Mouse (Mus musculus) liver, embryonic 16.5 days (tissue): Measurements from ENCODE around the gene Itga2. TPM values are rescaled to one million over a fixed set of nuclear protein-coding genes. Genes with fewer than 3 reads are reported as not detected.

Source experiments
- ATAC-seq: fragments of 200-750 bp; cut with Nextera tagmentation; 2 replicates; pipeline ENCODE4 v1.8.0; 2017; ENCODE audit warnings: low read depth, mild to moderate bottlenecking, moderate number of reproducible peaks, moderate library complexity
- H3K27ac ChIP-seq: fragments of 300-500 bp; sonication (generic); 2 replicates; pipeline ENCODE4 v1.5.1; 2014; ENCODE audit warnings: mild to moderate bottlenecking, low read length
- H3K27me3 ChIP-seq: fragments of 300-500 bp; sonication (generic); 2 replicates; pipeline ENCODE4 v1.6.1; 2014; ENCODE audit warnings: low read depth, low read length, mixed read lengths; ENCODE audit not compliant: control insufficient read depth, insufficient read depth
- H3K36me3 ChIP-seq: fragments of 300-500 bp; sonication (generic); 2 replicates; pipeline ENCODE4 v1.6.1; 2014; ENCODE audit warnings: mild to moderate bottlenecking; ENCODE audit not compliant: control insufficient read depth, insufficient read depth
- H3K4me1 ChIP-seq: fragments of 300-500 bp; sonication (generic); 2 replicates; pipeline ENCODE4 v1.6.1; 2014; ENCODE audit warnings: low read depth, low read length, mixed read lengths; ENCODE audit not compliant: control insufficient read depth
- H3K4me2 ChIP-seq: fragments of 300-500 bp; sonication (generic); 2 replicates; pipeline ENCODE4 v1.6.1; 2014; ENCODE audit warnings: low read depth, low read length, mixed read lengths
- H3K4me3 ChIP-seq: fragments of 300-500 bp; sonication (generic); 2 replicates; pipeline ENCODE4 v1.5.1; 2014; ENCODE audit warnings: low read depth, mild to moderate bottlenecking, low read length
- H3K9ac ChIP-seq: fragments of 300-500 bp; sonication (generic); 2 replicates; pipeline ENCODE4 v1.6.1; 2014; ENCODE audit warnings: low read depth, low read length
- H3K9me3 ChIP-seq: fragments of 300-500 bp; sonication (generic); replicated peaks from 2 replicates; pipeline ENCODE4 v1.6.1; 2016; ENCODE audit warnings: low read length; ENCODE audit not compliant: control insufficient read depth
- WGBS: fragments of 180-500 bp; shearing (Covaris S2); extraction: QIAGEN DNeasy Blood & Tissue Kit; methylation state at CpG from one replicate; pipeline ENCODE4 v1.1.7; 2014; ENCODE audit not compliant: insufficient replicate concordance; 5-methylcytosine and 5-hydroxymethylcytosine counted together
- polyA plus RNA-seq: library from polyadenylated mRNA; unstranded; fragments of >200 nt; fragmentation: Nextera tagmentation; extraction: Ambion mirVana; gene quantifications from 2 replicates; pipeline ENCODE4 v1.2.1, GENCODE M21; 2015

Gene Itga2
- polyA plus RNA-seq, 1 experiment from 2014 or later, result 0.99 TPM

- no peak for ATAC-seq
- Histone ChIP-seq H3K36me3 (no peaks in the 10 kb centered on the region), H3K27me3 (no peaks in the 10 kb centered on the region), H3K4me3 (no peak overlapping the region), H3K4me1 (no peaks in the 10 kb centered on the region), H3K9ac (no peak overlapping the region), H3K4me2 (no peak overlapping the region), H3K27ac (no peak overlapping the region), H3K9me3 (no peaks in the 10 kb centered on the region)
- 57% methylated on average over 7 of the region's 7 CpGs for WGBS
Measured at GRCm38 (mm10) chr13:114856269-114856627, 75.7 kb downstream of the Itga2 start.

GRCm38 (mm10) chr13:114855573-114856268 is 76.2 kb downstream of the Itga2 start:
- WGBS, result 47% methylated on average over 15 of the region's 15 CpGs
- no peaks in the 10 kb centered on the region for H3K4me1 ChIP-seq
- H3K4me3 ChIP-seq, result no peak overlapping the region
- ATAC-seq, result no peak
- H3K4me2 ChIP-seq, result no peak overlapping the region
- no peaks in the 10 kb centered on the region for H3K36me3 ChIP-seq
- H3K9me3 ChIP-seq, result no peaks in the 10 kb centered on the region
- H3K27me3 ChIP-seq, result no peaks in the 10 kb centered on the region
- no peak overlapping the region for H3K27ac ChIP-seq
- H3K9ac ChIP-seq, result no peak overlapping the region

- 55% methylated on average over 3 of the region's 3 CpGs for WGBS
- no peak overlapping the region for H3K27ac ChIP-seq
Measured at GRCm38 (mm10) chr13:114854428-114854827, 77.5 kb downstream of the Itga2 start.

DNA sequence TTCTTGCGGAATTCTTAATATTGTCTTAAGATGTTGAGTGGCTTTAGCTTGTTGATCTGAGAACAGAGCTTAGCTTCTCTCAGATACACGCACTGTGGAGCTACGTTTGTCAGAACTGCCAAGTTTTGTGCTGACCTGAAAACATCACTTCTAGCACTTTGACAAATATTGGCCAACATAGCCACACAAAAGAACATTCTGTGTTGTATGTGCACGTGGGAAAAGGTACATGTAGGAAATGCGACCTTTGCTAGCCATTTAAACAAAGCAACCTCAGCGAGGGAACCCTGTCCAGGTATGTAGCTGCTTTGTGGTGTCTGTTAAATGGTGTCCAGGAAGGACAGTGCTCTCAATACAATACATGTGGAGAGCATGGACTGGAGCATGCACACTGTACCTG is 77.9 kb downstream of the Itga2 start:
- H3K27me3 ChIP-seq, result no peaks in the 10 kb centered on the region
- H3K4me2 ChIP-seq, result no peak overlapping the region
- H3K4me1 ChIP-seq, result no peaks in the 10 kb centered on the region
- 65% methylated on average over 6 of the region's 6 CpGs for WGBS
- peak; percentile 27; the same call in 1 of the 2 replicates for ATAC-seq
- no peak overlapping the region for H3K4me3 ChIP-seq
- H3K36me3 ChIP-seq, result no peaks in the 10 kb centered on the region
- no peak overlapping the region for H3K9ac ChIP-seq
- H3K9me3 ChIP-seq, result no peaks in the 10 kb centered on the region
- H3K27ac ChIP-seq, result no peak overlapping the region

More at GRCm38 (mm10) chr13:114854428-114854827, 77.5 kb downstream of the Itga2 start:
- Histone ChIP-seq H3K4me3 (no peak overlapping the region), H3K4me2 (no peak overlapping the region), H3K9ac (no peak overlapping the region), H3K4me1 (no peaks in the 10 kb centered on the region), H3K36me3 (no peaks in the 10 kb centered on the region), H3K27me3 (no peaks in the 10 kb centered on the region), H3K9me3 (no peaks in the 10 kb centered on the region)
- no peak for ATAC-seq

GRCm38 (mm10) chr13:114853152-114853551 is 78.7 kb downstream of the Itga2 start:
- Histone ChIP-seq H3K9me3 (no peaks in the 10 kb centered on the region), H3K9ac (no peak overlapping the region), H3K27ac (no peak overlapping the region), H3K4me3 (no peak overlapping the region), H3K4me2 (no peak overlapping the region), H3K27me3 (no peaks in the 10 kb centered on the region), H3K4me1 (no peaks in the 10 kb centered on the region), H3K36me3 (no peaks in the 10 kb centered on the region)
- WGBS, result 55% methylated on average over 2 of the region's 2 CpGs
- no peak for ATAC-seq

GRCm38 (mm10) chr13:114852264-114853111 is 79.4 kb downstream of the Itga2 start:
- H3K27ac ChIP-seq, result no peak overlapping the region
- no peak for ATAC-seq

GRCm38 (mm10) chr13:114848945-114849344 is 83.0 kb downstream of the Itga2 start:
- no peak overlapping the region for H3K4me2 ChIP-seq
- no peaks in the 10 kb centered on the region for H3K36me3 ChIP-seq
- H3K4me3 ChIP-seq, result no peak overlapping the region
- WGBS, result 32% methylated on average over 3 of the region's 3 CpGs
- no peak overlapping the region for H3K9ac ChIP-seq
- no peaks in the 10 kb centered on the region for H3K27me3 ChIP-seq
- H3K4me1 ChIP-seq, result no peaks in the 10 kb centered on the region
- ATAC-seq, result no peak
- H3K27ac ChIP-seq, result no peak overlapping the region
- H3K9me3 ChIP-seq, result no peaks in the 10 kb centered on the region

More at GRCm38 (mm10) chr13:114852264-114853111, 79.4 kb downstream of the Itga2 start:
- no peaks in the 10 kb centered on the region for H3K9me3 ChIP-seq
- no peak overlapping the region for H3K9ac ChIP-seq
- H3K4me1 ChIP-seq, result no peaks in the 10 kb centered on the region
- 50% methylated on average over 6 of the region's 6 CpGs for WGBS
- no peak overlapping the region for H3K4me2 ChIP-seq
- H3K4me3 ChIP-seq, result no peak overlapping the region
- no peaks in the 10 kb centered on the region for H3K27me3 ChIP-seq
- no peaks in the 10 kb centered on the region for H3K36me3 ChIP-seq

GRCm38 (mm10) chr13:114845804-114846203 is 86.1 kb downstream of the Itga2 start:
- no peak overlapping the region for H3K9ac ChIP-seq
- WGBS, result 19% methylated on average over 6 of the region's 6 CpGs
- no peak; the same call in 1 of the 2 replicates for ATAC-seq
- no peak overlapping the region for H3K27ac ChIP-seq
- no peaks in the 10 kb centered on the region for H3K27me3 ChIP-seq
- no peaks in the 10 kb centered on the region for H3K36me3 ChIP-seq
- no peak overlapping the region for H3K4me2 ChIP-seq
- H3K9me3 ChIP-seq, result no peaks in the 10 kb centered on the region
- peaks cover 2% of the 10 kb centered on the region; the same call in 1 of the 2 replicates for H3K4me1 ChIP-seq
- H3K4me3 ChIP-seq, result no peak overlapping the region

DNA sequence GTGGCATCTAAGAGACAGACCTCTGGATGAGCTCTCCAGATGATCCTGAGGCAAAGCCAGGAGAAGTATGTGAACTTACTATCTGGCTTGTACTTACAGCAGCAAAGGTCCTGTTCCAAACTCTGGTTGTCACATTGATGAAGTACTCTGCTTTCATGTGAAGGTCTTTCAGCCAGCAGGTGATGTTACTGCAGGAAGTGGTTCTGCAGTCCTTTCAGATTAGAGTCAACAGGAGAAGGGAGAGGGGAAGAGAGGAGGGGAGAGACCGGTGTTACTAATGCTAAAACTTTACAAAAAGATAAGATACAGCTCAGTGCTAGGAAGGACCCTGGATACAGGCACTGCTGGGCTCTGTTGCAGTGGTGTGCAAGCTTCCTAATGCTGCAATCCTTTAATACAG is 88.6 kb downstream of the Itga2 start:
- H3K4me1 ChIP-seq, result peaks cover 3% of the 10 kb centered on the region; the same call in 1 of the 2 replicates
- 11% methylated on average over 1 of the region's 1 CpGs for whole genome bisulfite sequencing

More for the DNA sequence above, 88.6 kb downstream of the Itga2 start:
- H3K27me3 ChIP-seq, result no peaks in the 10 kb centered on the region
- no peak overlapping the region for H3K4me3 ChIP-seq
- no peak overlapping the region for H3K9ac ChIP-seq
- H3K27ac ChIP-seq, result no peak overlapping the region
- H3K4me2 ChIP-seq, result no peak overlapping the region
- no peaks in the 10 kb centered on the region for H3K36me3 ChIP-seq
- ATAC-seq, result no peak
- H3K9me3 ChIP-seq, result no peaks in the 10 kb centered on the region
